Mouse (Mus musculus) limb, embryonic 12.5 days (tissue): ENCODE measurements around the gene Twnk. TPM values are rescaled to one million over a fixed set of nuclear protein-coding genes. Genes with fewer than 3 reads are reported as not detected.

ENCODE experiments used
- ATAC-seq: fragments of 200-750 bp; cut with Nextera tagmentation; 2 replicates; pipeline ENCODE4 v1.8.0; 2017; ENCODE audit warnings: low read depth, moderate TSS enrichment; ENCODE audit not compliant: insufficient number of reproducible peaks, insufficient read depth, low FRiP score, low TSS enrichment
- H3K27ac ChIP-seq: fragments of 300-500 bp; sonication (generic); 2 replicates; pipeline ENCODE4 v1.5.1; 2016; ENCODE audit warnings: mild to moderate bottlenecking, moderate library complexity
- H3K27me3 ChIP-seq: fragments of 300-500 bp; sonication (generic); 2 replicates; pipeline ENCODE4 v1.6.1; 2016; ENCODE audit warnings: mild to moderate bottlenecking, moderate library complexity
- H3K36me3 ChIP-seq: fragments of 300-500 bp; sonication (generic); 2 replicates; pipeline ENCODE4 v1.6.1; 2016; ENCODE audit warnings: mild to moderate bottlenecking, moderate library complexity
- H3K4me1 ChIP-seq: fragments of 300-500 bp; sonication (generic); replicated peaks from 2 replicates; pipeline ENCODE4 v1.6.1; 2016
- H3K4me2 ChIP-seq: fragments of 300-500 bp; sonication (generic); 2 replicates; pipeline ENCODE4 v1.6.1; 2016; ENCODE audit warnings: mild to moderate bottlenecking, moderate library complexity
- H3K4me3 ChIP-seq: fragments of 300-500 bp; sonication (generic); replicated peaks from 2 replicates; pipeline ENCODE4 v1.5.1; 2016; ENCODE audit warnings: mild to moderate bottlenecking
- H3K9ac ChIP-seq: fragments of 300-500 bp; sonication (generic); replicated peaks from 2 replicates; pipeline ENCODE4 v1.6.1; 2016; ENCODE audit warnings: mild to moderate bottlenecking, moderate library complexity
- H3K9me3 ChIP-seq: fragments of 300-500 bp; sonication (generic); 2 replicates; pipeline ENCODE4 v1.6.1; 2016; ENCODE audit warnings: mild to moderate bottlenecking, moderate library complexity
- WGBS: fragments of 180-500 bp; shearing (Covaris S2); methylation state at CpG from one replicate; pipeline ENCODE4 v1.1.7; 2016; 5-methylcytosine and 5-hydroxymethylcytosine counted together
- polyA plus RNA-seq: library from polyadenylated mRNA; unstranded; fragments of >200 nt; fragmentation: Nextera tagmentation; extraction: Ambion mirVana; gene quantifications from 2 replicates; pipeline ENCODE4 v1.2.1, GENCODE M21; 2016

The Twnk gene
- polyA plus RNA-seq, 1 experiment from 2014 or later = 27.8 TPM

- H3K27me3 ChIP-seq = no peaks in the 10 kb centered on the region
- H3K9me3 ChIP-seq = no peaks in the 10 kb centered on the region
- H3K4me3 ChIP-seq = no peak overlapping the region
- no peak overlapping the region for H3K27ac ChIP-seq
- H3K4me1 ChIP-seq = peaks cover 18% of the 10 kb centered on the region
- peaks cover 74% of the 10 kb centered on the region for H3K36me3 ChIP-seq
- ATAC-seq = no peak
- WGBS = 85% methylated on average over 7 of the region's 7 CpGs
- no peak overlapping the region for H3K4me2 ChIP-seq
- no peak overlapping the region for H3K9ac ChIP-seq
Measured at GRCm38 (mm10) chr19:45003740-45004516, 1.5 kb upstream of the Twnk start.

GRCm38 (mm10) chr19:45005957-45006712 lies 672 bp downstream of the Twnk start, which contains the start of gene Mrpl43:
Gene Mrpl43 (minus strand): TSS chr19:45006442.
- Histone ChIP-seq H3K4me1 (peaks cover 21% of the 10 kb centered on the region), H3K27ac (peak within 1 kb of the TSS; percentile 75), H3K36me3 (peaks cover 71% of the 10 kb centered on the region), H3K4me3 (peak within 1 kb of the TSS; percentile 72), H3K9me3 (no peaks in the 10 kb centered on the region), H3K4me2 (peak within 1 kb of the TSS; percentile 97), H3K27me3 (no peaks in the 10 kb centered on the region), H3K9ac (peak within 1 kb of the TSS; percentile 76)
- WGBS = under 1% methylated on average over 82 of the region's 82 CpGs
- ATAC-seq = peak; percentile 89

GRCm38 (mm10) chr19:45007021-45007420 lies 1.6 kb downstream of the Twnk start:
- peaks cover 21% of the 10 kb centered on the region for H3K4me1 ChIP-seq
- H3K27me3 ChIP-seq = no peaks in the 10 kb centered on the region
- 49% methylated on average over 17 of the region's 17 CpGs for WGBS
- peak overlapping the region; percentile 72 for H3K4me3 ChIP-seq
- peak overlapping the region; percentile 76 for H3K9ac ChIP-seq
- no peaks in the 10 kb centered on the region for H3K9me3 ChIP-seq
- H3K36me3 ChIP-seq = peaks cover 71% of the 10 kb centered on the region
- no peak for ATAC-seq
- peak overlapping the region; percentile 75 for H3K27ac ChIP-seq
- peak overlapping the region; percentile 97 for H3K4me2 ChIP-seq

DNA sequence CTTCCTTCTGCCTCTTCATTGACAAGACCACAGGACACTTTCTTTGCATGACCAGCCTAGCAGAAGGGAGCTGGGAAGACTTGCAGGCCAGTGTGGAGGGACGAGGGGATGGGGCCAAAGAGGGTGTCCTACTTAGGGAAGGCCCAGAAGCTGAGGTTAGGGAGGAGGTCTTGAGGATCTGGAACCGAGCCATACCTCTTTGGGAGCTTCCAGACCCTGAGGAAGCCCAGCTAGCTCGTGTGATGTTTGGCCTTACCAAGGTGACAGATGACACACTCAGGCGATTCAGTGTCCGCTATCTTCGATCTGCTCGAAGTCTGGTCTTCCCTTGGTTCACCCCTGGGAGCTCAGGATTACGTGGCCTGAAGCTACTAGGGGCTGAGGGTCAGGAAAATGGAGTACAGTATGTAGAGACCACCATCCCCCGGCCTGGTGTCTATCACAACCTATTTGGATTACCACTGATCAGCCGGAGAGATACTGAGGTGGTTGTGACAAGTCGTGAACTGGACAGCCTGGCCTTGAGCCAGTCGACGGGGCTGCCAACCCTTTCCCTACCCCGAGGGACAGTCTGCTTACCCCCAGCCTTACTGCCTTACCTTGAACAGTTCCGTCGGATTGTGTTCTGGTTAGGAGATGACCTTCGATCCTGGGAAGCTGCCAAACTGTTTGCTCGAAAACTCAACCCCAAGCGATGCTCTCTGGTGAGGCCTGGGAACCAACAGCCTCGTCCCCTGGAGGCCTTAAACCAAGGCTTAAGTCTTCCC lies 2.1 kb downstream of the Twnk start:
- Histone ChIP-seq H3K36me3 (peaks cover 67% of the 10 kb centered on the region), H3K4me2 (peak overlapping the region; percentile 97), H3K9ac (peak overlapping the region; percentile 76; the same call in 1 of the 2 replicates), H3K27me3 (no peaks in the 10 kb centered on the region), H3K4me3 (peak overlapping the region; percentile 72), H3K27ac (no peak overlapping the region), H3K9me3 (no peaks in the 10 kb centered on the region), H3K4me1 (peaks cover 26% of the 10 kb centered on the region)
- no peak for ATAC-seq
- WGBS = 91% methylated on average over 20 of the region's 20 CpGs

DNA sequence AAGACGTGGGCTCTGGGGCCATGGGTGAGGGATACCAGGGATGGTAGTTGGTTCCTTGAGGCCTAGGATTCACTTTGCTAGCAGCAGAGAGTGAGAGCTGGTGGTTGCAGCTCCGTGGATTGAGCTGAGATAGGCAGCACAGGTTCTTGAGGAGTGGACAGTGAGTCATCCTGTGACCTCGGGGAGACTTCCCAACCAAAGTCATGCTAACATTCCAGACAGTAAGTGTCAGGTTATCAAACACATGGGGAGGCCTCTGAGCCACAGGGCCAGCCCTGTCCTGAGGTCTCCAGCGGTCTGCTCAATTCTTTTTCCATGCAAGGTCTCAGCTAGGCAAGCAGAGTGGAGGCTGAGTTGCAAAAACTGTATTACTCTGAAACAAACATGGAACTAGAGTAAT lies 5.2 kb downstream of the Twnk start:
- no peak overlapping the region for H3K27ac ChIP-seq
- H3K9ac ChIP-seq = no peak overlapping the region
- ATAC-seq = no peak
- peaks cover 42% of the 10 kb centered on the region for H3K4me1 ChIP-seq
- 89% methylated on average over 4 of the region's 4 CpGs for WGBS
- no peak overlapping the region for H3K4me3 ChIP-seq
- H3K36me3 ChIP-seq = peaks cover 41% of the 10 kb centered on the region
- no peak overlapping the region for H3K4me2 ChIP-seq
- H3K9me3 ChIP-seq = no peaks in the 10 kb centered on the region
- H3K27me3 ChIP-seq = no peaks in the 10 kb centered on the region

GRCm38 (mm10) chr19:45012219-45012618 lies 6.8 kb downstream of the Twnk start:
- Histone ChIP-seq H3K4me1 (peaks cover 52% of the 10 kb centered on the region), H3K27ac (peak overlapping the region; percentile 98), H3K4me3 (no peak overlapping the region), H3K4me2 (0 out of 2 replicates have a peak overlapping the region, but pooled peaks have one; percentile 10), H3K27me3 (no peaks in the 10 kb centered on the region), H3K36me3 (peaks cover 41% of the 10 kb centered on the region), H3K9ac (no peak overlapping the region; the same call in 1 of the 2 replicates), H3K9me3 (no peaks in the 10 kb centered on the region)
- WGBS = 70% methylated on average over 8 of the region's 8 CpGs
- ATAC-seq = no peak

DNA sequence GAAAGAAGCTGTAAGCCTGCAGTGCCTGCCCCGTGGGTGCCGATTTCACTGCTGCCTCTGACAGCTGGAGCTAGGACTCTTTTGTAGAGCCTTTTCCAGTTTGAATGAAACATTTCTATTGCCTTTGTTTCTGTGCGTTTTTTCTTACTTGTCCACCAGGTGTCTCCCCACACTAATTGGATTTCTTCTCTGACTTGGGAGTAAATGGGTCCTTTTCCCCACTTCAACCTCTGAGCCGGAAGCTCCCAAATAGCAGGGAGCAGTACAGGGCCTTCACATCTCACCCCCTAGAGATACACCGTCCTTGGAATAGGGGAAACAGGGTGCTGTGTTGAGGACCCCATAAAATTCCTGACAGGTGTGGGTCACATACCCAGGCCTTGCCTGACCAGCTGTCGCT lies 7.2 kb downstream of the Twnk start:
- H3K9me3 ChIP-seq = no peaks in the 10 kb centered on the region
- H3K27ac ChIP-seq = peak overlapping the region; percentile 98
- 0 out of 2 replicates have a peak overlapping the region, but pooled peaks have one; percentile 10 for H3K4me2 ChIP-seq
- WGBS = 35% methylated on average over 6 of the region's 6 CpGs
- H3K27me3 ChIP-seq = no peaks in the 10 kb centered on the region
- no peak overlapping the region for H3K4me3 ChIP-seq
- H3K4me1 ChIP-seq = peaks cover 48% of the 10 kb centered on the region
- peaks cover 41% of the 10 kb centered on the region for H3K36me3 ChIP-seq
- ATAC-seq = no peak
- H3K9ac ChIP-seq = no peak overlapping the region; the same call in 1 of the 2 replicates

GRCm38 (mm10) chr19:45013581-45014225 lies 8.2 kb downstream of the Twnk start:
- Histone ChIP-seq H3K4me1 (peaks cover 49% of the 10 kb centered on the region), H3K9me3 (no peaks in the 10 kb centered on the region), H3K9ac (peak overlapping the region; percentile 42; the same call in 1 of the 2 replicates), H3K36me3 (peaks cover 32% of the 10 kb centered on the region), H3K4me2 (peak overlapping the region; percentile 83), H3K27ac (peak overlapping the region; percentile 98), H3K27me3 (no peaks in the 10 kb centered on the region), H3K4me3 (peak overlapping the region; percentile 75; the same call in 1 of the 2 replicates)
- ATAC-seq = no peak
- WGBS = 35% methylated on average over 6 of the region's 6 CpGs

GRCm38 (mm10) chr19:45014335-45014971 lies 9.0 kb downstream of the Twnk start, which contains the start of gene Lzts2:
Gene Lzts2 (plus strand): TSS chr19:45014414.
- H3K27me3 ChIP-seq = no peaks in the 10 kb centered on the region
- peak within 1 kb of the TSS; percentile 83 for H3K4me2 ChIP-seq
- H3K9me3 ChIP-seq = no peaks in the 10 kb centered on the region
- H3K9ac ChIP-seq = peak within 1 kb of the TSS; percentile 93
- peaks cover 53% of the 10 kb centered on the region for H3K4me1 ChIP-seq
- WGBS = 2% methylated on average over 10 of the region's 10 CpGs
- peak within 1 kb of the TSS; percentile 75 for H3K4me3 ChIP-seq
- peaks cover 27% of the 10 kb centered on the region for H3K36me3 ChIP-seq
- peak within 1 kb of the TSS; percentile 98 for H3K27ac ChIP-seq
- ATAC-seq = no peak

DNA sequence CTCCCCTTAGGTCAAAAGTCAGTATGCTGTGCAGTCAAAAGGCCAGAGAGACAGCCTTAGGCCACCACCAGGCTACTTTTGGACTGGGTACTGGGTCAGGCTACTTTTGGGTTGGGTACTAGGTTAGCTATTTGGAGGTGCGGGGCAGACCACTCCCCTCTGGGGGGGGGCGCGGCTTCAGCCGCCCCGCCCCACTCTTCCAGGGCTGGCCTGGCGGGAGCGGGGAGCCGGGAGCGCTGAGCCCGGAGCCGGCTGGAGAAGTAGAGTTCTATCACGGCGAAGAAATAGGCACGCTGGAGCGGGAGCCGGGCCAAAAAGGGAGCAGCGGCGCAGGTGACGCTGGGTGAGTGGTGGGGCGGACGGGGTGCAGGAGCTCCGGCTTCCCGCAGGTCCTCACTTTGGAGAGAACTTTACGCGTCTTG lies 9.5 kb downstream of the Twnk start:
- H3K9ac ChIP-seq = peak overlapping the region; percentile 93
- H3K9me3 ChIP-seq = no peaks in the 10 kb centered on the region
- H3K4me1 ChIP-seq = peaks cover 59% of the 10 kb centered on the region
- WGBS = under 1% methylated on average over 25 of the region's 25 CpGs
- peak overlapping the region; percentile 75 for H3K4me3 ChIP-seq
- ATAC-seq = peak; percentile 5; the same call in 1 of the 2 replicates
- H3K27me3 ChIP-seq = no peaks in the 10 kb centered on the region
- peak overlapping the region; percentile 98 for H3K27ac ChIP-seq
- H3K36me3 ChIP-seq = peaks cover 22% of the 10 kb centered on the region
- H3K4me2 ChIP-seq = peak overlapping the region; percentile 83
